Mouse (Mus musculus) left cerebral cortex, adult 8-10 months (tissue): Measurements from ENCODE around the gene Rpl36al. TPM values are rescaled to one million over a fixed set of nuclear protein-coding genes. Genes with fewer than 3 reads are reported as not detected.
"Not testable (repeated sequence)": the region's sequence is repeated elsewhere in the genome, so short reads cannot be mapped to it uniquely, and the experiment has no call there.

Experiments
- DNase-seq, 2 experiments: peaks; one replicate each; pipeline ENCODE4 v3.0.0; 2022; ENCODE audit warnings: low spot score in 2 of 2
- total RNA-seq, 4 experiments: library from RNA; stranded (reverse); gene quantifications; 2 replicates each; pipeline ENCODE4 v1.2.4; 2022

Rpl36al gene
- total RNA-seq, 4 experiments from 2014 or later, result 175 to 204 (median 181) TPM

DNA sequence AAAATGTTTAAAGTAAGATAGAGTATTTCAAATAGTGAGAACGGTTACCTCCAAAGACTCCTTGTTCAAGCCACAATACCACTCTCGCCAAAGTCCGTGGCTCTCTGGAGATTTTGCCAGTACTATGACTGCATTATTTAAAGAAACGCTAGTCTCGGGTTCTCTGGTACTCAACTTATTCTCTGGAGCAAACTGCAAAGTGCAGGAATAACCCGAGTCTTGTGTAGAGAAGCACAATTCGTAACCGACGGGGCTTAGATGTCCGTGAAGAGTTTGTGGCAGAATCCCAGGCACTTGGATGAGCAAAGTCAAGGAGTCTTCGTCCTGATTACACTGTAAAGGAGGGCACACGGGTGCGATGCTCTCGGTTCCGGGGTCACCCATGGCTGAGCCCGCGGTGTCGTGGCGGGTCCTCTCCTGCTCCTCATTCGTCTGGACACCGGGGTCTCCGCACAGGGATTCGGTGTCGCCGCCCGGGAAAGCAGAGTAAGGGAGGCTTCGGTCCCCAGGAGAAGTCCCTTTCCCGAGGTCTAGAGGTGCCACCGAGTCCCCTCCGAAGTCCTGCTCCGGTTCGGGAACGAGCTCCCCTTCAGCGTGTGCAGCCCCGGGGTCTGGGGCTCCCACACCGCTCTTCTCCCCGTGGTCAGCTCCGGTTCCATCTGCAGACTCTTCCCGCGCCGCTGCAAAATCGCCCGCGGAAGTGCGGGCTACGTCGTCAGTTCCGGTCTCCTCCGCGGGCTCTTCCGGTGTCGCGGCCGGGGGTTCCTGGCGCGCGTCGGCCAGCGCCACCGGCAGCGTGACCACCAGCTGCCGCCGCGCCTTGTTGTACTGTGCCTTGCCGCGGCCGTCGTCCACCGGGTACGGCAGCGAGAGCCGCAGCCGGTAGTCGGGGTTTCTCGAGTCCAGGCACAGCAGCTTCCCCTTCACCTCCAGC is 12.8 kb upstream of the Rpl36al start, which contains the start of gene Gm49383:
Gene Gm49383, minus strand, starts transcription at position 661 of the 934 bp plus-strand sequence.
- peak in 1 of 2 experiments; percentile 61 for DNase-seq

DNA sequence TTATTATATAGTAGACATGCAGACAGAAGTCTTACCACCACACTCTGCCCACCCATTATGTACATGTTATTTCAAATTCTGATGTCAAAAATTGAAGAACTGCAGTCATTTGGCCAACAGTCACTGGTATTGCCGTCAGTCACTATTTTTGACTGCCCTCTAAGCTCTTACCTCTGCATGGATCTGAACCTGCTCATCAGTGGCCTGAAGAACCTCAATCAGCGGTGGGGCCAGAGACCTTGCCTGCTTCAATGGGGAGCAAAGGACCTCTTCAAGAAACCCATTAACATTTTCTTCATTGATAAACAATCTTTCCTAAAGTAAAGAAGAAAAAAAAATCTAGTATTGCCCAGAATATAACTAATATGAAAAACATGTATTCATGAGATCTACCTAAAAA is 8.8 kb upstream of the Rpl36al start:
- DNase-seq, result no peak

DNA sequence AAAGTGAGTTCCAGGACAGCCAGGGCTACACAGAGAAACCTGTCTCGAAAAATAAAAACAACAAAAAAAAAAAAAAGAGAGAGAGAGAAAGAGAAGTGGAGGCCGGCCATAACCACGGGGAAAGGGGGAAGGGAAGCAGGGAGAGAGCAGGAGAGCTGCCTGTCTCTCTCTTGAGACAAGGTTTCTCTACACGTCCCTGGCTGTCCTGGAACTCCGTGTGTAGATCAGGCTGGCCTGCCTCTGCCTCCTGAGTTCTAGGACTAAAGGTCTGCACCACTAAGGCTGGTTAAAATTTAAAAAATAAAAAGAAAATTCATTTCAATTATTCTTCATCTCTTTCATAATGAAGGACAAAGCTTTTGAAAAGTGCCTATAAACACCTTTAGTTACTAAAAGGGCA is 7.5 kb upstream of the Rpl36al start:
- DNase-seq, result no peak

DNA sequence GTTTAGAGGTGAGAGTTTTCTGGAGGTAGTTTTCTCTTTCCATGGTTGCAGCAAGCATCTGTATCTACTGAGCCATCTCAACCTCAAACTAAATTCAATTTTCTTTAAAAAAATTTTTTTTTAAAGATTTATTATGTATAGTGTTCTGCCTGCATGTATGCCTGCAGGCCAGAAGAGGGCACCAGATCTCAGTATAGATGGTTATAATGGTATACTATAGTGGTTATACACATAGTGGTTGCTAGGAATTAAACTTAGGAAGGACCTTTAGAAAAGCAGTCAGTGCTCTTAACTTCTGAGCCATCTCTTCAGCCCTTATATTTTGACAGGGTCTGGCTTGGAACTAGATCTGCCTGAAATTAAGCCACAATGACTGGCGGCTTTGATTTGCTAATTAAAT is 6.6 kb upstream of the Rpl36al start:
- DNase-seq, result no peak

DNA sequence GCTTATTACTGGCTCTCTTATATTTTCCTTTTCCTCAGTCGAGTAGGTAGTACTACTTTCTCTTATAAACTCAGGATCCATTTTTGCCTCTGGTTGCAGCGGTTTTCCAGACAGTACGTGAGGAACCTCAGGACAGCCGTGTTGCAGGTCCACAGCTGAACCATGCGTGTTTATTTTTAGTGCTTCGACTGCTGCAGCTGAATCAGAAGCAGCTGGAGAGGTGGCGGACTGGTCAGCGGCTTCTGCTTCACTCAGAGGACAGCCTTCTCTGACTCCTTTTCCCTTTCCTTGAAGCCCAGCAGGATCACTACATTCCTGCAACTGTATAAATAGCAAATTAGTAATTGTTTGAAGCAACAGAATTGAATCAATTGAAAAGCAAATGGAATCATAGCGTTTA is 6.2 kb upstream of the Rpl36al start:
- DNase-seq, result no peak

DNA sequence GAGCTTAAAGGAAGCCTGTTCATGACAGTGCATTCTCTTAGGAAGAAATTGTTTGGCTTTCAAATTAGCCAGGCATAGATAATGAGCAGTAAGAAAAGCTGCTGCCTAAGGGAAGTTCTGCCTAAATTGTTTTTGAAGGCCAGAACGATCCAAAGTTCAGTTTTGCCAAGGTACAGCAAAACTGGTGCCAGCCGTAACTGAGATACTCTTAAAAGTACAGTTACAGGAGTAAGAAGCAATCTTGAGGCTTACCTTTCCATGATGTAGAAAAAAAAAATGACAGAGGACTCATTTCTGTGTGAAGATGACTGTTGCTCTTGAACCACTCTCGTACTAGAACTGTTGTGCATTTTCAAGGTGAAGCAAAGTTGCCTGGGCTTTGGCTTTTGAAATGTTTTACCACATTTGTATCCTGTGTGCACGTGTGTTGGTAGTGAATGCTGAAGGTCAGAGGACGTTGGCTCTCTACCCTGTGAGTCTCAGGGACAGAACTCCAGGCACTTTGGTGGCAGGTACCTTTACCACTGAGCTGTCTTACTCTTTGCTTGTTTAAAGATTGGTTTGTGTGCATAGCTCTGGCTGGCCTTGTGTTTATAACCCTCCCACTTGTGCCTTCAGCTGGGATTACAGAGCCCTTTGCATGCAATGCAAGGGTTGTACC is 3.1 kb upstream of the Rpl36al start:
- no peak for DNase-seq

DNA sequence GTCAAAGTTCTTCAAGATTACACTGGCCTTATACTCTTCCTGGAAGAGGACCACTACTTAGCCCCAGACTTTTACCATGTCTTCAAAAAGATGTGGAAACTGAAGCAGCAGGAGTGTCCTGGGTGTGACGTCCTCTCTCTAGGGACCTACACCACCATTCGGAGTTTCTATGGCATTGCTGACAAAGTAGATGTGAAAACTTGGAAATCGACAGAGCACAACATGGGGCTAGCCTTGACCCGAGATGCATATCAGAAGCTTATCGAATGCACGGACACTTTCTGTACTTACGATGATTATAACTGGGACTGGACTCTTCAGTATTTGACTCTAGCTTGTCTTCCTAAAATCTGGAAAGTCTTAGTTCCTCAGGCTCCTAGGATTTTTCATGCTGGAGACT is 1.5 kb upstream of the Rpl36al start:
- no peak for DNase-seq

DNA sequence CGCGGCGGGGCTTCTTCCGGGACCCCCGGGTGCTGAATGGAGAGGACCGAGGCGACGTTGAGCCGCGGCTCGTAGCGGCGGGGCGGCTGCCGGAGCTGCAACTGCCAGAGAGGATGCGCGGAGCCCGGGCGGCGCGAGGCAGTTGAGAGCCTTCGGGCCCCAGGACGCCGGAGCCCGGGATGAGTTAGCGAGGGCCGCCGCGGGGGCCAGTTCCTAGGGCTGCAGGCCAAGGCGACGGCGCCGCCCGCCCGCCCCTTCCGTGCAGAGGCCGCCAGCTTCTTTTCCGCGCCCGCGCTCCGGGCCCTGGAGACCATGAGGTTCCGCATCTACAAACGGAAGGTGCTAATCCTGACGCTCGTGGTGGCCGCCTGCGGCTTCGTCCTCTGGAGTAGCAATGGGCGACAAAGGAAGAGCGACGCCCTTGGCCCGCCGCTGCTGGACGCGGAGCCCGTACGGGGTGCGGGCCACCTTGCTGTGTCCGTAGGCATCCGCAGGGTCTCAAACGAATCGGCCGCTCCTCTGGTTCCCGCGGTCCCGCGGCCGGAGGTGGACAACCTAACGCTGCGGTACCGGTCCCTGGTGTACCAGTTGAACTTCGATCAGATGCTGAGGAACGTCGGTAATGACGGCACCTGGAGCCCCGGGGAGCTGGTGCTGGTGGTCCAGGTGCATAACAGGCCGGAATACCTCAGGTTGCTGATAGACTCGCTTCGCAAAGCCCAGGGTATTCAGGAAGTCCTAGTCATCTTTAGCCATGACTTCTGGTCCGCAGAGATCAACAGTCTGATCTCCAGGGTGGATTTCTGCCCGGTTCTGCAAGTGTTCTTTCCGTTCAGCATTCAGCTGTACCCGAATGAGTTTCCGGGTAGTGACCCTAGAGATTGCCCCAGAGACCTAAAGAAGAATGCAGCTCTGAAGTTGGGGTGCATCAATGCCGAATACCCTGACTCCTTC is 736 bp upstream of the Rpl36al start:
- DNase-seq, result peak; percentile 35 to 51

DNA sequence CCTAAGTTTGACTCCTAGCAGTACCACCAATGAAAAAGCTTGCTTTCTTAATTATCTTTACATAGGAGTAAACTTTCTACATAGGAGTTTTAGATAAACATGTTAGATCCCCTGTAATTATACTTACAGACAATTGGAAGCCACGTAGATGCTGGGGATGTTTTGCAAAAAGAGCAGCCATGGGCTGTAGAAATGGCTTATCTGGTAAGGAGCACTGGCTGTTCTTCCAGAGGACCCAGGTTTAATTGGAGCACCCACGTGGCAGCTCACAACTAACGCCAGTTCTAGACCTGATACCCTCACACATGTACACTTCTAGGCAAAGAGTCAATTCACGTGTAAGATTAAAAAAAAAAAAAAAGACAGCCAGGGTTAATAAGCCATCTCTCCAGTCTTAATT is 2.1 kb downstream of the Rpl36al start:
- no peak for DNase-seq

DNA sequence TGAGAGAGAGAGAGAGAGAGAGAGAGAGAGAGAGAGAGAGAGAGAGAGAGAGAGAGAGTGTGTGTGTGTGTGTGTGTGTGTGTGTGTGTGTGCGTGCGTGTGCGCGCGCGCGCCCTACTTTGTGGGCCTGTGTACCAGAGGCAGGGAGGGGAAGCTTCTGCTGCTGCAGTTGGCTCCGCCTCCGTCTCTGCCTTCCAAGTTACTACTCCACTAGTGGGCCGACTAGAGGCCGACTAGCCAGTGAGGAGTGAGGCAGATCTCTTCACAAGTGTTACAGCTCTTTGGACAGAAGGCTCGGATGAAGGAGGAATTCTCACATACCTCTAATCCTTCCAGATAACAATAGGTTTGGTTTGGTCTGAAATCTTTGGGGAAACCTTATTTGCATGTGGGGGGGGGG is 4.5 kb downstream of the Rpl36al start:
- no peak for DNase-seq

DNA sequence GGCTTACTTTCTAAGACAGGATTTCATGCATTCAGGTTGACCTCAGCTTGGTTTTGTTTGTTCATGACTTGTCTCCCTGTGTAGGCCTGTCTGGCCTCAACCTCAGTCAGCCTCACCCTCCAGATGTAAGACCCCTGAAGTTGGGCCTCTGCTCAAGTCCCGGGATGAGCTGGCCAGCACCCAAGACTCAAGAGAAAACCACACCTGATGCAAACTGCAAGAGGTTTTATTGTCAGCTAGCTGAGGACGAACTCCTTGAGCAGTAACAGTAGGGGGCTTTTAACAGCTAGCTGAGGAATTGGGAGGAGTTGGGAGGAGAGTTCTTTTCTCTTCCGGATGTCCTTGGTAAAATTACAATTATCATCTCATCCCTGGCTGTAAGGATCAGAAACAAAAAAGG is 6.4 kb downstream of the Rpl36al start:
- DNase-seq, result no peak

DNA sequence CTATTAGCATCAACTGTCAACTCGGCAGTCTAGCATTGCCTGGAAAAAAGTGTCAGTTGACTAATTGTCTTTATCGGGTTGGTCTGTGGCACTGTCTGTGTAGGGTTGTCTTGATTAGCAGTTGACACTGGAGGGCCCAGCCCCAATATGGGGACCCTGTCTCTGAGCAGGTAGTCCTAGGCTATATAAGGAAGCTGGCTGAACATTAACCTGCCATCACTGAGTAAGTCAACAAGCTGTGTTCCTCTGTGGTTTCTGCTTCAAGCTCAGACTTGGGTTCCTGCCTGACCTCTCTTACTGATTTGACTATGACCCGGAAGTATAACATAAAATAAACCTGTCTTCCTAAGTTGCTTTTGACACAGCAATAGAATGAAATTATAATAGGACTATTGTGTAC is 7.9 kb downstream of the Rpl36al start:
- DNase-seq, result no peak

DNA sequence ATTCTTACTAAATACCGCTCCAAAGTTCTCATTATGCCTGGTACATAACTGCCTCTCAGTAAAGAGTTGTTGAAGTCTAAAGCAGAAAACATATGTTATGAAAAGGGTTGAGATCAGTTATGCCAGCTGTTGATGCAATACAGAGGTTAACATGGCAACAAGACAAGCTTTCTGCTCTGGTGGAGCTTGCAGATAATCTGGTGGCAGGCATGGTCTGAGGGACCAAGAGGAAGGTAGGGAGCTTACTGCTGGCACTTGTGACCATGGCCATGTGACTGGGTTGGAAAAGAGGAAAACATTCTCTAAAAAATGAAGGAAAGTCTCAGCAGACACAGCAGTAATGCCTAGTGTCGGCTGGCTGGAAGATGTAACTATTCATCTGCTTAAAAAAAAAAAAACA is 12.6 kb downstream of the Rpl36al start:
- DNase-seq, result no peak

DNA sequence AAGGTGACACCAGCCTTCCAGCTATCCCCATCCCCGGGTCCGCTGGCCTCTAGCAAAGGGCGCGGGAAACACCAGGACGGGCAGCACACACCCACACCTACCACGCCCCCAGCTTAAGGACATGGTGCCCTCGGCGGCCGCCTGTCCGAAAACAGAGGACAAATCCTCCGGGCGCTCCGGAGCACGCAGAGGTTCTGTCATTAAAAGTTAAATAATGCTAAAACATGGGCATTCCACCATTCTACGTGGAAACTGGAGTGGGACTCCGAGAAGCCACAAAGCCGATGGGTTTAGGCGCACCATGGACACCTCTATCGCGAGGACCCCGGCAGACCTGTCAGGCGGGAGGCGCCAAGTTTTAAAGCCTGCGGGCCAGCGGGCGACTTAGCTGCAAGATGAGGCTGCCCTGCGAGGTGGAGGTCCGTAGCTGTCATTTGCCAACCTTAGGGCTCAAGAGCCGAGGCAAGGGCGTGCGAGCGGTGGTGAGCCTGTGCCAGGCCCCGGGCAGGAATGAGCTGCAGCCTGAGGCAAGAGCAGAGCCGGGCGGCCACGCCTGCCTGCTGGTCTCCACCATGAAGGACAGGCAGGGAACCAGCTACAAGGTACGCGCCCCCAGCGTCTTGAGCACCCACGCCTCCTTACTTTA is 15.3 kb downstream of the Rpl36al start, which contains the start of gene Lrr1:
Gene Lrr1, plus strand, starts transcription at position 354 of the 646 bp plus-strand sequence.
- peak; percentile 74 to 89 for DNase-seq

DNA sequence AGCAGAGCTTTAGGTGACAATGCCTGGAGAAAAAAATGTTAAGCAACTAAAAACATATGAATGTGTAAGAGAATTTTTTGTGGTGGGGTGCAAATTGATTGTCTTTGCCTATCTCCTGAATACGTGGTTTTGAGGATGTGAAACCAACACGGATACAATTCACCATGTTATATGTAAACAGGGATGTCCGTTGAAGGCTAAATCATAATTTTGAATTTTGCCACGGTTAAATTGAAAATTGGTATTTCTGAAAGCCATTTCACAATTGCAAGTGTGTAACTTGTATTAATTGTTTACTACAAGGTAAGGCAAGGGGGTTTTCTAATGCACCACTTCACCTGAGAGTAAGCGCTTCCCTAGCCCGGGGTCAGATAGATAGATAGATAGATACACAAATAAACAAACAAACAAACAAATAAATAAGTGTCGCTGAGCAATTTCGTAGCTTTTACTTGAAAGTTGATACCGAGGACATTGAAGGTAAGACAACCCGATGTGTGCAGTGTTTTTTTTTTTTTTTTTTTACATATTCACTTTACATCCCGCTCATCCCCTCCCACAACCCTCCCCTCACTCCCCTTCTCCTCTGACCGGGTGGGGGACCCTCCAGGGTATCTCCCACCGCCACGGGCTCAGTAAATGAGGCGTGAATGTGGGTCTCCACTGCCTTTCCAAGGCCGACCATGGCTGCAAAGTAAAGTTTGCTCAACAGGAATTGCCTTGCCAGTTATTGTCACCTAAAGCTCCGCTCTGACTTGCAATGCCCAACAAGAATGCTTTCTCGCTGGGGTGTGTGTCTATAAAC is 16.0 kb downstream of the Rpl36al start:
- no peak for DNase-seq

DNA sequence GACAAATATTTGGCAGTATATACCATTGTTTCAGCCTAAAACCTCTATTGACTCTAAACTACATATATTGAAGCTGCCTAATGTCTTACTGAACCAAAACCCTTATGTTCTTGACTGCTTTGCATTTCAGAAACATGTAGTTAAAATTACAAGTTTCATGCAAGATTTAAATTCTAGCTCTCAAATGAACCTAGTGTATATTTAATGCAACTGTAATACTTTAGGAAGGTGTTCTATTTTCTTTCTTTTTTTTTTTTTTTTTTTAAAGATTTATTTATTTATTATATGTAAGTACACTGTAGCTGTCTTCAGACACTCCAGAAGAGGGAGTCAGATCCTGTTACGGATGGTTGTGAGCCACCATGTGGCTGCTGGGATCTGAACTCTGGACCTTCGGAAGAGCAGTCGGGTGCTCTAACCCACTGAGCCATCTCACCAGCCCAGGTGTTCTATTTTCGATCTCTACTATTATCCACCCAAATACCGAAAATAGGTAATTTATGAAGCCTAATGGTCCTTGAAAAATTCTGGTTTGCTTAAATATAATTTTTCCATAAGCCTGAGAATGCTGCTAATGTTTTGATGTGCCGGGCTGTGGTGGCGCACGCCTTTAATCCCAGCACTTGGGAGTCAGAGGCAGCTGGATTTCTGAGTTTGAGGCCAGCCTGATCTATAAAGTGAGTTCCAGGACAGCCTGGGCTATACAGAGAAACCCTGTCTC is 16.9 kb downstream of the Rpl36al start:
- not testable (repeated sequence) for DNase-seq

DNA sequence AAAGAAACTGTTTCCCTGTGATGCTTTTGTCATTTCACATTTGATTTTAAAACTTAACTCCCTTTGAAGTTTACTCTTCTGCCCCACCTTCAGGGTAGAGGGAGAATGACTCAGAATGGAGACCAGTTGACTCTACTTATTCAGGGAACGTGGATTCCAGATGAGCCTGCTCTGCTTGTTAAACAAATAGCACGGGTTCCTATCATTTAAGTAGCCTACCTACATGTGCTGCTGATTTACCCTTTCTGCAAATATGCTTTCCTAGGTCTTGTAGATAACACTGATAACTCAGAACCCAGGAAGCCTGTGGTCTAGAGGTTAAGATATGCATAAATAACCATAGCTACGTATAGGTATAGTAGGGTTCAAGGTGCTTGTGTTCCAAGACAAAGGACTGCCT is 19.0 kb downstream of the Rpl36al start:
- DNase-seq, result no peak

DNA sequence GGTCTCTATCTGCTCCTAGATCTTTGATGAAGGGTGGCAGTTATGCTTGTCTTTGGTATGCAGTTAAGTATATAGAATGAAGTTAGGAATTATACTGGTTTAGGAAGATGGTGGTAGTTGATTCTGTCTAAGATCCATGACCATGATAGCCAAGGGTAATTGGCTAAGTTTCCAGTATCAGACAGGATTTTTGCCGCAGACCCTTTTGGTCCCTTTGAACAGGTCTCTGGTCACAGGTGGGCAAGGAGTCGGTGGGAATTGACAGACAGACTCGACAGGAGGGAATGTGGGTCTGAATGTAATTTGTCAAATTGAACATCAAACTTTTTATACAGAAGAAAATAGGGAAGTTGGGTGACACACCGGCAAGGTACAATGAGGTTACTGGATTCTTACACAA is 20.3 kb downstream of the Rpl36al start:
- DNase-seq, result not testable (repeated sequence)

DNA sequence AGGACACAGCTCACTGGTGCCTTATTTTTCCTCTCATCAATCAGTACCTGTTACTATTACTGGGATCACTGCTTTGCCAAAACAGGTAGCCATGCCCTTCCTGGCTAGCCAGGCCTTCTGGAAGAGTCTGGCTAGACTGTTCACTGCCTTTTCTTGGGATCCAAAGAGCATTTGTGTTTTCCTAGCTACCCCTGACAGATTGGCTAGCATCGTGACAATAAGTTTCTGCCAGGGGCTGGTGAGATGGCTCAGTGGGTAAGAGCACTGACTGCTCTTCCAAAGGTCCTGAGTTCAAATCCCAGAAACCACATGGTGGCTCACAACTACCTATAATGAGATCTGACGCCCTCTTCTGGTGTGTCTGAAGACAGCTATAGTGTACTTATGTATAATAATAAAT is 23.2 kb downstream of the Rpl36al start:
- DNase-seq, result not testable (repeated sequence)
